Mouse (Mus musculus) thymus, adult 2 months (tissue): ENCODE results near the gene Auts2.

Experiments used
- CTCF ChIP-seq: fragments of 200-500 bp; IDR thresholded peaks from 2 replicates; pipeline ENCODE4 v1.5.1; 2012; ENCODE audit warnings: mild to moderate bottlenecking, control low read depth, low read length, moderate library complexity, borderline replicate concordance; ENCODE audit not compliant: control insufficient read depth, poor library complexity, insufficient read depth; ENCODE audit errors: extremely low read depth
- POLR2A ChIP-seq: fragments of 200-500 bp; IDR thresholded peaks from 2 replicates; pipeline ENCODE4 v1.6.1; 2012; ENCODE audit warnings: mild to moderate bottlenecking, low read length, control low read depth, moderate library complexity; ENCODE audit not compliant: control insufficient read depth, poor library complexity, insufficient read depth; ENCODE audit errors: extremely low read depth

GRCm38 (mm10) chr5:132450071-132450470, 93.1 kb downstream of the Auts2 start:
- no peak for TF ChIP-seq POLR2A
- TF ChIP-seq CTCF = no peak
